Mouse (Mus musculus) hindbrain, embryonic 11.5 days (tissue): ENCODE measurements around the gene Ush1g. TPM values are rescaled to one million over a fixed set of nuclear protein-coding genes. Genes with fewer than 3 reads are reported as not detected.
A peak's percentile ranks its signal among the peaks of the same experiment; 100 is the strongest.

Experiments used
- ATAC-seq: fragments of 200-750 bp; cut with Nextera tagmentation; 2 replicates; pipeline ENCODE4 v1.8.0; 2017; ENCODE audit warnings: mild to moderate bottlenecking, moderate TSS enrichment, moderate library complexity; ENCODE audit not compliant: low FRiP score
- DNase-seq: peaks from one replicate; pipeline ENCODE4 v3.0.0-alpha.2; 2015; ENCODE audit warnings: low spot score
- H3K27ac ChIP-seq: fragments of 300-500 bp; sonication (generic); 2 replicates; pipeline ENCODE4 v1.5.1; 2014; ENCODE audit warnings: mild to moderate bottlenecking, low read depth, low read length
- H3K27me3 ChIP-seq: fragments of 300-500 bp; sonication (generic); 2 replicates; pipeline ENCODE4 v1.6.1; 2014; ENCODE audit warnings: mild to moderate bottlenecking, low read length, moderate library complexity, mixed read lengths; ENCODE audit not compliant: control insufficient read depth, insufficient read depth
- H3K36me3 ChIP-seq: fragments of 300-500 bp; sonication (generic); 2 replicates; pipeline ENCODE4 v1.6.1; 2014; ENCODE audit warnings: mild to moderate bottlenecking, low read length, moderate library complexity, mixed read lengths; ENCODE audit not compliant: control insufficient read depth, insufficient read depth
- H3K4me1 ChIP-seq: fragments of 300-500 bp; sonication (generic); replicated peaks from 2 replicates; pipeline ENCODE4 v1.6.1; 2014; ENCODE audit warnings: low read length, mixed read lengths; ENCODE audit not compliant: control insufficient read depth, insufficient read depth
- H3K4me2 ChIP-seq: fragments of 300-500 bp; sonication (generic); replicated peaks from 2 replicates; pipeline ENCODE4 v1.6.1; 2014; ENCODE audit warnings: mild to moderate bottlenecking, low read depth, low read length
- H3K4me3 ChIP-seq: fragments of 300-500 bp; sonication (generic); 2 replicates; pipeline ENCODE4 v1.5.1; 2014; ENCODE audit warnings: low read depth, low read length
- H3K9ac ChIP-seq: fragments of 300-500 bp; sonication (generic); 2 replicates; pipeline ENCODE4 v1.6.1; 2014; ENCODE audit warnings: low read depth, low read length
- H3K9me3 ChIP-seq: fragments of 300-500 bp; sonication (generic); 2 replicates; pipeline ENCODE4 v1.6.1; 2016; ENCODE audit warnings: low read length; ENCODE audit not compliant: control insufficient read depth
- WGBS: fragments of 180-500 bp; shearing (Covaris S2); extraction: QIAGEN DNeasy Blood & Tissue Kit; methylation state at CpG from one replicate; pipeline ENCODE4 v1.1.7; 2014; 5-methylcytosine and 5-hydroxymethylcytosine counted together
- polyA plus RNA-seq: library from polyadenylated mRNA; unstranded; fragments of >200 nt; fragmentation: Nextera tagmentation; extraction: Ambion mirVana; gene quantifications from 2 replicates; pipeline ENCODE4 v1.2.1, GENCODE M21; 2014

The Ush1g gene
- polyA plus RNA-seq, 1 experiment from 2014 or later: 0.05 TPM

DNA sequence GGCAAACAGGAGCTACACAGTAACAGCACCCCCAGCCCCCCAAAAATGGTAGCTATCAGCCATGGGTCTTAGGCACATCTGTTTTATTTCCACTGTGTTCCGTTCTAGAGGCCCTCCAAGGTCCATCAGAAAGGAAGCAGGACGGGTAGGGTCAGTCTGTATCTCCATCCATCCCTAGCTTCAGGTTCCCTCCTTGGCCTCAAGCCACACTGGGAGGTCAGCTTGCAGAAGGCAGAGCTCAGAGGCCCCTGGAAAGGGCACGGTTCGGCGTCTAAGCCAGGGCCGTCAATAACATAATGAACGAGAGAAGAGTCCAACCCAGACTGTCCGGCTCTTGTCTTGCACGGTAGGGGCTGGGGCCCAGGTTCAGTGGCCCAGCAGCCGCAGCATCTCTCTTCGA lies 53.9 kb downstream of the Ush1g start:
- ATAC-seq: no peak
- 67% methylated on average over 11 of the region's 11 CpGs for WGBS

GRCm38 (mm10) chr11:115267061-115267883 lies 54.6 kb downstream of the Ush1g start, which contains the start of gene Grin2c:
TSS of gene Grin2c (minus strand) at chr11:115267243.
- Histone ChIP-seq H3K4me2 (peak within 1 kb of the TSS; percentile 58), H3K9me3 (no peaks in the 10 kb centered on the region), H3K27me3 (peaks cover 58% of the 10 kb centered on the region), H3K4me3 (peak within 1 kb of the TSS; percentile 32), H3K4me1 (peaks cover 18% of the 10 kb centered on the region), H3K36me3 (no peaks in the 10 kb centered on the region), H3K9ac (peak within 1 kb of the TSS; percentile 11; the same call in 1 of the 2 replicates), H3K27ac (no peak within 1 kb of the TSS)
- ATAC-seq (no peak), DNase-seq (no peak)
- 7% methylated on average over 46 of the region's 50 CpGs for WGBS

More for the DNA sequence above, 53.9 kb downstream of the Ush1g start:
- no peaks in the 10 kb centered on the region for H3K9me3 ChIP-seq
- no peaks in the 10 kb centered on the region for H3K36me3 ChIP-seq
- no peak overlapping the region for H3K9ac ChIP-seq
- H3K4me2 ChIP-seq: no peak overlapping the region
- no peak overlapping the region for H3K4me3 ChIP-seq
- H3K4me1 ChIP-seq: peaks cover 18% of the 10 kb centered on the region
- H3K27me3 ChIP-seq: peaks cover 53% of the 10 kb centered on the region
- DNase-seq: no peak
- no peak overlapping the region for H3K27ac ChIP-seq

- DNase-seq (peak; percentile 49), ATAC-seq (no peak)
- Histone ChIP-seq H3K9ac (no peak overlapping the region), H3K9me3 (no peaks in the 10 kb centered on the region), H3K4me2 (peak overlapping the region; percentile 58), H3K4me3 (peak overlapping the region; percentile 32), H3K27ac (no peak overlapping the region), H3K4me1 (peaks cover 18% of the 10 kb centered on the region), H3K27me3 (peaks cover 65% of the 10 kb centered on the region), H3K36me3 (no peaks in the 10 kb centered on the region)
- under 1% methylated on average over 21 of the region's 22 CpGs for WGBS
Measured at GRCm38 (mm10) chr11:115266400-115266778, 55.5 kb downstream of the Ush1g start.

DNA sequence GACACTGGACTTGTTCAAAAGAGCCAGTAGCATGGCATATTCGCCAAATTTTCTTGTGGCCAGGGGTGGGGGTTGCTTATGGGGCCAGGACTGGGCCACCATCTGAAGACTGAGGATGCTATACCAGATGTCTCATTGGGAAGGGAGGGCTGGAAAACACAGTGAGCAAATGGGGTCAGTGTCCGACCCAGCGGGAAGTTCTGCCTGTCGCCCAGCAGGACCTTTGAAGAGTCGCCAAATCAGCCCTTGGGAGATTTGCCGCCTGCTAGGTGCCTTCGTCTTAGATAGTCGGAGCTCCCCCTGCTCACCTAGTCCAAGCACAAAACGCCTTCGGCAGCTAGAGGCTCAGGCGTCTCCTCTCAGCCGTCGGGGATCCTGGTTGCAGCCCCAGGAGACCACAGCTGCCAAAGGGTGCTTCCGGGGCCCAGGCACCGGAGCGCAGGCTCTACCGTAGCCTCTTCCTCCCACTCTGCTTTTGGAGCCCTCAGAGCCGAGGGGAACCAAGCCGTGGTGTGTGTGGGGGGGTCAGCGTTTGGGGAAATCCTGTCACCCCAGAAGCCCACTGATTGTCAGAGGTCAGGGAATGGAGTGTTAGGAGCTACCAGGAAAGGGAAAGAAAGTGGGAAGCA lies 56.0 kb downstream of the Ush1g start:
- no peaks in the 10 kb centered on the region for H3K36me3 ChIP-seq
- WGBS: 5% methylated on average over 20 of the region's 20 CpGs
- no peak for DNase-seq
- H3K9ac ChIP-seq: no peak overlapping the region
- H3K27me3 ChIP-seq: peaks cover 70% of the 10 kb centered on the region
- H3K4me3 ChIP-seq: 0 out of 2 replicates have a peak overlapping the region, but pooled peaks have one; percentile 32
- H3K9me3 ChIP-seq: no peaks in the 10 kb centered on the region
- ATAC-seq: no peak
- H3K27ac ChIP-seq: no peak overlapping the region
- peak overlapping the region; percentile 39; the same call in 1 of the 2 replicates for H3K4me2 ChIP-seq
- peaks cover 18% of the 10 kb centered on the region for H3K4me1 ChIP-seq

Other genes with a start within 250 kb of the Ush1g start
- gene Rab37, start 230.6 kb downstream of the Ush1g start, polyA plus RNA-seq: 0.42 and 0.85 TPM in 2 replicates
- 0.22 TPM in 1 of 2 replicates, not detected in the other for gene Cd300lf, start 188.0 kb downstream of the Ush1g start, polyA plus RNA-seq
- 29.5 and 33.7 TPM in 2 replicates for gene Slc9a3r1, start 158.7 kb downstream of the Ush1g start, polyA plus RNA-seq
- 7.2 and 7.3 TPM in 2 replicates for gene Tmem104, start 134.6 kb downstream of the Ush1g start, polyA plus RNA-seq
- 19.5 and 20.1 TPM in 2 replicates for gene Nat9, start 134.2 kb downstream of the Ush1g start, polyA plus RNA-seq
- 0.25 and 0.43 TPM in 2 replicates for gene Grin2c, start 54.8 kb downstream of the Ush1g start, polyA plus RNA-seq
- 11.6 and 14.9 TPM in 2 replicates for gene Fdxr, start 45.0 kb downstream of the Ush1g start, polyA plus RNA-seq
- 0.40 and 0.52 TPM in 2 replicates for gene Fads6, start 24.4 kb downstream of the Ush1g start, polyA plus RNA-seq
- gene Otop2, start 14.9 kb downstream of the Ush1g start, polyA plus RNA-seq: not detected in 2 replicates
- gene Otop3, start 12.7 kb upstream of the Ush1g start, polyA plus RNA-seq: 0.15 and 0.20 TPM in 2 replicates
- 10.9 and 15.3 TPM in 2 replicates for gene Hid1, start 45.7 kb upstream of the Ush1g start, polyA plus RNA-seq
- 19.0 and 20.0 TPM in 2 replicates for gene Cdr2l, start 59.9 kb upstream of the Ush1g start, polyA plus RNA-seq
- gene Mrpl58, start 81.7 kb upstream of the Ush1g start, polyA plus RNA-seq: 226 and 243 TPM in 2 replicates
- 899 and 905 TPM in 2 replicates for gene Atp5h, start 97.9 kb upstream of the Ush1g start, polyA plus RNA-seq
- 21.0 and 27.5 TPM in 2 replicates for gene Kctd2, start 98.1 kb upstream of the Ush1g start, polyA plus RNA-seq
- not detected in 2 replicates for gene Trim80, start 118.5 kb upstream of the Ush1g start, polyA plus RNA-seq
- gene Slc16a5, start 140.4 kb upstream of the Ush1g start, polyA plus RNA-seq: 0.11 TPM in 1 of 2 replicates, not detected in the other
- gene Armc7, start 153.6 kb upstream of the Ush1g start, polyA plus RNA-seq: 7.5 and 9.0 TPM in 2 replicates
- gene Nt5c, start 169.8 kb upstream of the Ush1g start, polyA plus RNA-seq: 75.8 and 84.6 TPM in 2 replicates
- 990 and 1,006 TPM in 2 replicates for gene Jpt1, start 192.3 kb upstream of the Ush1g start, polyA plus RNA-seq
- gene Sumo2, start 214.2 kb upstream of the Ush1g start, polyA plus RNA-seq: 1,523 and 1,527 TPM in 2 replicates
- 156 and 175 TPM in 2 replicates for gene Nup85, start 242.4 kb upstream of the Ush1g start, polyA plus RNA-seq